Mouse (Mus musculus) liver, embryonic 14.5 days (tissue): ENCODE results near the gene Parp2.
A peak's percentile ranks its signal among the peaks of the same experiment; 100 is the strongest.

ENCODE experiments used
- CTCF ChIP-seq: IDR thresholded peaks from 2 replicates; pipeline ENCODE4 v1.5.1; 2016; ENCODE audit warnings: antibody characterized with exemption, low read depth, control low read depth
- EP300 ChIP-seq: IDR thresholded peaks from 2 replicates; pipeline ENCODE4 v1.6.1; 2016; ENCODE audit warnings: antibody characterized with exemption, low read depth

GRCm38 (mm10) chr14:50785251-50785637 is 22.4 kb upstream of the Parp2 start, which contains the start of gene Ttc5:
- TF ChIP-seq CTCF, result peak; percentile 97
- no peak for TF ChIP-seq EP300
